Mouse (Mus musculus) thymus, adult 2 months (tissue): ENCODE data around the gene Tmem170. TPM values are rescaled to one million over a fixed set of nuclear protein-coding genes. Genes with fewer than 3 reads are reported as not detected.

Experiments used
- DNase-seq: peaks from one replicate; pipeline ENCODE4 v3.0.0; 2021
- H3K27ac ChIP-seq: fragments of 200-500 bp; 2 replicates; pipeline ENCODE4 v1.5.1; 2012; ENCODE audit warnings: low read length, control low read depth; ENCODE audit not compliant: control insufficient read depth, insufficient read depth
- H3K27me3 ChIP-seq: fragments of 200-500 bp; 2 replicates; pipeline ENCODE4 v1.6.1; 2012; ENCODE audit warnings: mild to moderate bottlenecking, low read length, moderate library complexity, mixed read lengths; ENCODE audit not compliant: control insufficient read depth, insufficient read depth
- H3K36me3 ChIP-seq: fragments of 200-500 bp; 2 replicates; pipeline ENCODE4 v1.6.1; 2012; ENCODE audit warnings: mild to moderate bottlenecking, low read length, moderate library complexity; ENCODE audit not compliant: control insufficient read depth, insufficient read depth
- H3K4me1 ChIP-seq: fragments of 200-500 bp; replicated peaks from 2 replicates; pipeline ENCODE4 v1.6.1; 2012; ENCODE audit warnings: low read length; ENCODE audit not compliant: control insufficient read depth, insufficient read depth
- H3K4me3 ChIP-seq: fragments of 200-500 bp; 2 replicates; pipeline ENCODE4 v1.5.1; 2012; ENCODE audit warnings: mild to moderate bottlenecking, low read length, control low read depth, moderate library complexity; ENCODE audit not compliant: control insufficient read depth, insufficient read depth
- CTCF ChIP-seq: fragments of 200-500 bp; IDR thresholded peaks from 2 replicates; pipeline ENCODE4 v1.5.1; 2012; ENCODE audit warnings: mild to moderate bottlenecking, control low read depth, low read length, moderate library complexity, borderline replicate concordance; ENCODE audit not compliant: control insufficient read depth, poor library complexity, insufficient read depth; ENCODE audit errors: extremely low read depth
- POLR2A ChIP-seq: fragments of 200-500 bp; IDR thresholded peaks from 2 replicates; pipeline ENCODE4 v1.6.1; 2012; ENCODE audit warnings: mild to moderate bottlenecking, low read length, control low read depth, moderate library complexity; ENCODE audit not compliant: control insufficient read depth, poor library complexity, insufficient read depth; ENCODE audit errors: extremely low read depth
- WGBS: fragments of 180-500 bp; shearing (Covaris S2); methylation state at CpG from one replicate; pipeline ENCODE4 v1.1.7; 2018; 5-methylcytosine and 5-hydroxymethylcytosine counted together
- polyA plus RNA-seq: library from polyadenylated mRNA; depleted of rRNA; stranded (reverse); fragments of >200 nt; gene quantifications from 2 replicates; pipeline ENCODE4 v1.2.3, GENCODE M21; 2012

Tmem170 gene
- polyA plus RNA-seq, 1 experiment: 3.1 TPM

GRCm38 (mm10) chr8:111911572-111911971 lies 35.0 kb upstream of the Tmem170 start:
- WGBS: 74% methylated on average over 7 of the region's 7 CpGs
- TF ChIP-seq CTCF (no peak), POLR2A (no peak)
- no peak for DNase-seq
- Histone ChIP-seq H3K4me1 (no peaks in the 10 kb centered on the region), H3K27me3 (0 out of 2 replicates have a peak, but pooled peaks cover 5% of the 10 kb centered on the region), H3K27ac (no peak overlapping the region), H3K36me3 (no peaks in the 10 kb centered on the region), H3K4me3 (no peak overlapping the region)

- Histone ChIP-seq H3K4me3 (no peak within 1 kb of the TSS), H3K4me1 (no peaks in the 10 kb centered on the region), H3K36me3 (no peaks in the 10 kb centered on the region), H3K27me3 (0 out of 2 replicates have a peak, but pooled peaks cover 5% of the 10 kb centered on the region), H3K27ac (no peak within 1 kb of the TSS)
- 17% methylated on average over 47 of the region's 47 CpGs for WGBS
- TF ChIP-seq CTCF: no peak
- no peak for TF ChIP-seq POLR2A
- DNase-seq: no peak
Observed at GRCm38 (mm10) chr8:111909621-111910450, 33.3 kb upstream of the Tmem170 start, which contains the start of gene Chst5. TSS of gene Chst5 (minus strand) at chr8:111910447.

- TF ChIP-seq CTCF (no peak), POLR2A (no peak)
- no peak for DNase-seq
- 37% methylated on average over 8 of the region's 8 CpGs for WGBS
- 0 out of 2 replicates have a peak, but pooled peaks cover 4% of the 10 kb centered on the region for H3K27me3 ChIP-seq
- no peaks in the 10 kb centered on the region for H3K36me3 ChIP-seq
- H3K27ac ChIP-seq: no peak overlapping the region
- no peak overlapping the region for H3K4me3 ChIP-seq
- no peaks in the 10 kb centered on the region for H3K4me1 ChIP-seq
Observed at GRCm38 (mm10) chr8:111905500-111906121, 29.1 kb upstream of the Tmem170 start.

GRCm38 (mm10) chr8:111902080-111902479 lies 25.5 kb upstream of the Tmem170 start:
- no peak for TF ChIP-seq POLR2A
- no peak for TF ChIP-seq CTCF
- Histone ChIP-seq H3K27ac (no peak overlapping the region), H3K4me3 (no peak overlapping the region), H3K36me3 (no peaks in the 10 kb centered on the region), H3K27me3 (no peaks in the 10 kb centered on the region), H3K4me1 (no peaks in the 10 kb centered on the region)
- DNase-seq: no peak
- WGBS: 72% methylated on average over 5 of the region's 5 CpGs

- Histone ChIP-seq H3K4me3 (no peak overlapping the region), H3K27me3 (no peaks in the 10 kb centered on the region), H3K4me1 (no peaks in the 10 kb centered on the region), H3K36me3 (no peaks in the 10 kb centered on the region), H3K27ac (no peak overlapping the region)
- no peak for TF ChIP-seq POLR2A
- TF ChIP-seq CTCF: no peak
- no peak for DNase-seq
- 57% methylated on average over 10 of the region's 10 CpGs for WGBS
Observed at GRCm38 (mm10) chr8:111898586-111898985, 22.0 kb upstream of the Tmem170 start.

- H3K4me1 ChIP-seq: no peaks in the 10 kb centered on the region
- DNase-seq: no peak
- H3K27me3 ChIP-seq: no peaks in the 10 kb centered on the region; the same call in 1 of the 2 replicates
- 91% methylated on average over 7 of the region's 7 CpGs for WGBS
- TF ChIP-seq POLR2A (no peak), CTCF (no peak)
- no peak overlapping the region for H3K27ac ChIP-seq
- no peaks in the 10 kb centered on the region for H3K36me3 ChIP-seq
- H3K4me3 ChIP-seq: no peak overlapping the region
Observed at GRCm38 (mm10) chr8:111894955-111895354, 18.4 kb upstream of the Tmem170 start.
